Mouse (Mus musculus): ENCODE measurements around the gene Calm2. TPM values are rescaled to one million over a fixed set of nuclear protein-coding genes. Genes with fewer than 3 reads are reported as not detected.

Calm2 gene
- 2,220 TPM for polyA plus RNA-seq (2014; fragmentation: Illumina TruSeq; extraction: RNeasy Lipid Tissue Mini Kit (QIAGEN cat#74804); ENCODE audit: low read depth, low replicate concordance)

DNA sequence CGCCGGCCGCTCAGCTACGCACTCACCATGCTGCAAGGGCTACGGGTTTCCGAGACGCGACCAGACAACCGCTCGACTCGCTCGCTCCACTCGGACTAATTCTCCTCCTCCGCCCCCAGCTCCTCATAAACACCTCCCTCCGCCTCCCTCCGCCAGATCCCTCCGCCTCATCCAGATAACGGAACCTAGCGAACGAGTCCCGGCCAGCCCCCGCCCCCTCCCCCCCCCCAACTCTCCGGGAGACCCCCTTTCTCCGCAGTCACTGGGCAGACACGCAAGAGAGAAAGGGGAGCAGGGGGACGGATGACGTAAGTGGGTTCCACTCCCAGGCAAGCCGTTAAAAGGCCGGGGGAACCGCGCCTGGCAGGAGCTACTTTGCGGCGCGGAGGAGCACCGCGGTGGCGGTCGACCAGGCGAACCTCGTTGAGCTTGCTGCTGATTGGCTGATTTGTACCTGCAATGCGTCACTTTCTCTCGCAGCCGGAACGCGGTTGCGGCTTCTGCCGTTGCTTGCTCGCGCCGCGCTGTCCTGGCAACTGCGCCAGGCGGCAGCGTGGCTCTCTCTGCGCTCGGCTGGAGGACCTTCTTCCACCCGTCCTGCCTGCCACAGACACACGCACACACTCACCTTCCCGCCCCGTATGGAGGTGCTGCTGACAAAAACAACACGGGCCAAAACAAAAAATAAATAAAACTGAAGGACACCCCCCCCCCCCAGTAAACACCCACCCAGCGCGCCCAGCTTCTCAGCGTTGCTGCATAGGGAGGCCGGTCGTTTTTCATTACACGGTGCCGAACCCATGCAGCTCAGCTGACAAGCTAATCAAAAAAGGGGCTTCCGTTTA lies at the start of gene Calm2:
TSS of gene Calm2 (minus strand) at position 169 of the 845 bp plus-strand sequence.

DNA sequence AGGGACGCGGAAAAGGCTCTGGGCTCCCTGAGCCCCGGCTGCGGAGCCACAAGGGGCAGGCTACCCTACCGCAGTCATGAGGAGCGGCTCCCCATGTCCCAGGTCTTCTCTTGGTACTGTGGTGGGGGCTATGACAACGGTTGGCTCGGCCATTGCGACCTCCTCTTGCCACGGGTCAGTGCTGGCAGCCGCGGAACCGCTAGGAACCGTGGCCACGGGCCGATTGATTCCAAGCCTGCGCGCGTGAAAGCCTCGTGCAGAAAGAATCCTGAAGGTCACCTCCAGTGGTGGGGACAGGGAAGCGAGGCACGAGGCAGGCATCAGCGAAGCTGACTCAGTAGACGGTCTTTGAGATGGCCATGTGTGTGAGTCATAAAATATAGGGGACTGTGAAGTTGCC lies 19.2 kb downstream of the Calm2 start, which contains the start of gene Stpg4:
TSS of gene Stpg4 (minus strand) at position 231 of the 400 bp plus-strand sequence.

Other genes starting within 250 kb of the Calm2 start
- gene Mcfd2, start 181.0 kb downstream of the Calm2 start, polyA plus RNA-seq (2014; fragmentation: Illumina TruSeq; extraction: RNeasy Lipid Tissue Mini Kit (QIAGEN cat#74804); ENCODE audit: low read depth, low replicate concordance), result 341 TPM
- gene Ttc7, start 164.0 kb downstream of the Calm2 start, polyA plus RNA-seq (2014; fragmentation: Illumina TruSeq; extraction: RNeasy Lipid Tissue Mini Kit (QIAGEN cat#74804); ENCODE audit: low read depth, low replicate concordance), result 3.3 TPM
- gene Stpg4, start 19.2 kb downstream of the Calm2 start, polyA plus RNA-seq (2014; fragmentation: Illumina TruSeq; extraction: RNeasy Lipid Tissue Mini Kit (QIAGEN cat#74804); ENCODE audit: low read depth, low replicate concordance), result not detected
- gene Epcam, start 189.0 kb upstream of the Calm2 start, polyA plus RNA-seq (2014; fragmentation: Illumina TruSeq; extraction: RNeasy Lipid Tissue Mini Kit (QIAGEN cat#74804); ENCODE audit: low read depth, low replicate concordance), result 0.35 TPM
- 31.6 TPM for gene Msh2, start 225.4 kb upstream of the Calm2 start, polyA plus RNA-seq (2014; fragmentation: Illumina TruSeq; extraction: RNeasy Lipid Tissue Mini Kit (QIAGEN cat#74804); ENCODE audit: low read depth, low replicate concordance)